Mouse (Mus musculus): ENCODE results near the gene Gpx5. TPM values are rescaled to one million over a fixed set of nuclear protein-coding genes. Genes with fewer than 3 reads are reported as not detected.

Gene Gpx5
- polyA plus RNA-seq (2014; fragmentation: Nextera tagmentation; extraction: Ambion mirVana), result not detected in 2 replicates

- 84% methylated on average over 6 of the region's 6 CpGs for WGBS
- ATAC-seq (ENCODE audit: insufficient number of reproducible peaks, insufficient read depth, low FRiP score, low read depth), result no peak
- Histone ChIP-seq H3K9ac (ENCODE audit: low read length) (no peak within 1 kb of the TSS), H3K27ac (replicated peaks in 1 of 2; ENCODE audit: control insufficient read depth in 1 of 2, insufficient read depth in 1 of 2, low read depth in 2 of 2, low read length in 2 of 2) (no peak within 1 kb of the TSS), H3K4me2 (ENCODE audit: low read length) (no peak within 1 kb of the TSS), H3K27me3 (ENCODE audit: control insufficient read depth, insufficient read depth, low read length) (no peaks in the 10 kb centered on the region; the same call in 1 of the 2 replicates), H3K9me3 (ENCODE audit: control insufficient read depth, low read length) (no peaks in the 10 kb centered on the region), H3K36me3 (ENCODE audit: control insufficient read depth, insufficient read depth, low read length) (no peaks in the 10 kb centered on the region), H3K4me3 (ENCODE audit: control insufficient read depth in 1 of 2, insufficient read depth in 1 of 2, low read depth in 1 of 2, low read length in 2 of 2) (no peak within 1 kb of the TSS), H3K4me1 (ENCODE audit: control insufficient read depth in 2 of 2, insufficient read depth in 2 of 2, low read length in 2 of 2) (peaks cover 0 to 1% of the 10 kb centered on the region in 2 experiments; a peak in 1 of 4 replicates)
These were observed at the start of gene Gpx5 for GRCm38 (mm10) chr13:21292631-21293030. Gpx5 (minus strand) TSS chr13:21292731.

GRCm38 (mm10) chr13:21327424-21327823 lies 34.9 kb upstream of the Gpx5 start:
- no peak for ATAC-seq (ENCODE audit: insufficient number of reproducible peaks, insufficient read depth, low FRiP score, low read depth)
- H3K4me3 ChIP-seq (ENCODE audit: control insufficient read depth in 1 of 2, insufficient read depth in 1 of 2, low read depth in 1 of 2, low read length in 2 of 2), result peak overlapping the region; percentile 47 to 83
- no peaks in the 10 kb centered on the region for H3K9me3 ChIP-seq (ENCODE audit: control insufficient read depth, low read length)
- no peak overlapping the region for H3K27ac ChIP-seq (replicated peaks in 1 of 2; ENCODE audit: control insufficient read depth in 1 of 2, insufficient read depth in 1 of 2, low read depth in 2 of 2, low read length in 2 of 2)
- 0% methylated on average over 9 of the region's 9 CpGs for WGBS
- H3K4me1 ChIP-seq (ENCODE audit: control insufficient read depth in 2 of 2, insufficient read depth in 2 of 2, low read length in 2 of 2), result peaks cover 0 to 2% of the 10 kb centered on the region in 2 experiments; a peak in 3 of 4 replicates
- no peaks in the 10 kb centered on the region for H3K36me3 ChIP-seq (ENCODE audit: control insufficient read depth, insufficient read depth, low read length)
- no peaks in the 10 kb centered on the region for H3K27me3 ChIP-seq (ENCODE audit: control insufficient read depth, insufficient read depth, low read length)
- peak overlapping the region; percentile 56 for H3K9ac ChIP-seq (ENCODE audit: low read length)
- peak overlapping the region; percentile 75 for H3K4me2 ChIP-seq (ENCODE audit: low read length)

- WGBS, result under 1% methylated on average over 24 of the region's 24 CpGs
- peak overlapping the region; percentile 75 for H3K4me2 ChIP-seq (ENCODE audit: low read length)
- H3K4me1 ChIP-seq (ENCODE audit: control insufficient read depth in 2 of 2, insufficient read depth in 2 of 2, low read length in 2 of 2), result peaks cover 0 to 2% of the 10 kb centered on the region in 2 experiments; a peak in 3 of 4 replicates
- H3K9ac ChIP-seq (ENCODE audit: low read length), result peak overlapping the region; percentile 56
- 0 out of 2 replicates have a peak, but pooled peaks have one; percentile 31 for ATAC-seq (ENCODE audit: insufficient number of reproducible peaks, insufficient read depth, low FRiP score, low read depth)
- no peaks in the 10 kb centered on the region for H3K36me3 ChIP-seq (ENCODE audit: control insufficient read depth, insufficient read depth, low read length)
- no peaks in the 10 kb centered on the region for H3K27me3 ChIP-seq (ENCODE audit: control insufficient read depth, insufficient read depth, low read length)
- no peaks in the 10 kb centered on the region for H3K9me3 ChIP-seq (ENCODE audit: control insufficient read depth, low read length)
- peak overlapping the region in 1 of 2 experiments; percentile 61; a peak in 1 of 4 replicates for H3K27ac ChIP-seq (replicated peaks in 1 of 2; ENCODE audit: control insufficient read depth in 1 of 2, insufficient read depth in 1 of 2, low read depth in 2 of 2, low read length in 2 of 2)
- peak overlapping the region; percentile 47 to 83 for H3K4me3 ChIP-seq (ENCODE audit: control insufficient read depth in 1 of 2, insufficient read depth in 1 of 2, low read depth in 1 of 2, low read length in 2 of 2)
These were observed 34.2 kb upstream of the Gpx5 start for GRCm38 (mm10) chr13:21326657-21327211.

GRCm38 (mm10) chr13:21326191-21326590 lies 33.7 kb upstream of the Gpx5 start:
- Histone ChIP-seq H3K4me2 (ENCODE audit: low read length) (peak overlapping the region; percentile 75), H3K27ac (replicated peaks in 1 of 2; ENCODE audit: control insufficient read depth in 1 of 2, insufficient read depth in 1 of 2, low read depth in 2 of 2, low read length in 2 of 2) (no peak overlapping the region), H3K27me3 (ENCODE audit: control insufficient read depth, insufficient read depth, low read length) (no peaks in the 10 kb centered on the region; the same call in 1 of the 2 replicates), H3K4me3 (ENCODE audit: control insufficient read depth in 1 of 2, insufficient read depth in 1 of 2, low read depth in 1 of 2, low read length in 2 of 2) (peak overlapping the region in 1 of 2 experiments; percentile 47; a peak in 2 of 4 replicates), H3K9ac (ENCODE audit: low read length) (no peak overlapping the region), H3K36me3 (ENCODE audit: control insufficient read depth, insufficient read depth, low read length) (no peaks in the 10 kb centered on the region), H3K4me1 (ENCODE audit: control insufficient read depth in 2 of 2, insufficient read depth in 2 of 2, low read length in 2 of 2) (peaks cover 0 to 2% of the 10 kb centered on the region in 2 experiments; a peak in 3 of 4 replicates), H3K9me3 (ENCODE audit: control insufficient read depth, low read length) (no peaks in the 10 kb centered on the region)
- WGBS, result 5% methylated on average over 4 of the region's 4 CpGs
- no peak for ATAC-seq (ENCODE audit: insufficient number of reproducible peaks, insufficient read depth, low FRiP score, low read depth)

- Histone ChIP-seq H3K9me3 (ENCODE audit: control insufficient read depth, low read length) (no peaks in the 10 kb centered on the region), H3K9ac (ENCODE audit: low read length) (0 out of 2 replicates have a peak overlapping the region, but pooled peaks have one; percentile 5), H3K27me3 (ENCODE audit: control insufficient read depth, insufficient read depth, low read length) (no peaks in the 10 kb centered on the region; the same call in 1 of the 2 replicates), H3K36me3 (ENCODE audit: control insufficient read depth, insufficient read depth, low read length) (no peaks in the 10 kb centered on the region), H3K4me2 (ENCODE audit: low read length) (peak overlapping the region; percentile 66), H3K4me1 (ENCODE audit: control insufficient read depth in 2 of 2, insufficient read depth in 2 of 2, low read length in 2 of 2) (peaks cover 0 to 2% of the 10 kb centered on the region in 2 experiments; a peak in 3 of 4 replicates), H3K4me3 (ENCODE audit: control insufficient read depth in 1 of 2, insufficient read depth in 1 of 2, low read depth in 1 of 2, low read length in 2 of 2) (no peak overlapping the region), H3K27ac (replicated peaks in 1 of 2; ENCODE audit: control insufficient read depth in 1 of 2, insufficient read depth in 1 of 2, low read depth in 2 of 2, low read length in 2 of 2) (no peak overlapping the region)
- 64% methylated on average over 6 of the region's 6 CpGs for WGBS
- no peak for ATAC-seq (ENCODE audit: insufficient number of reproducible peaks, insufficient read depth, low FRiP score, low read depth)
These were observed 30.9 kb upstream of the Gpx5 start for GRCm38 (mm10) chr13:21323405-21323804.

- 19% methylated on average over 18 of the region's 18 CpGs for WGBS
- H3K4me2 ChIP-seq (ENCODE audit: low read length), result peak overlapping the region; percentile 66
- H3K4me3 ChIP-seq (ENCODE audit: control insufficient read depth in 1 of 2, insufficient read depth in 1 of 2, low read depth in 1 of 2, low read length in 2 of 2), result peak overlapping the region; percentile 15 to 40
- H3K9ac ChIP-seq (ENCODE audit: low read length), result peak overlapping the region; percentile 60
- no peaks in the 10 kb centered on the region for H3K9me3 ChIP-seq (ENCODE audit: control insufficient read depth, low read length)
- H3K27me3 ChIP-seq (ENCODE audit: control insufficient read depth, insufficient read depth, low read length), result no peaks in the 10 kb centered on the region; the same call in 1 of the 2 replicates
- no peak overlapping the region for H3K27ac ChIP-seq (replicated peaks in 1 of 2; ENCODE audit: control insufficient read depth in 1 of 2, insufficient read depth in 1 of 2, low read depth in 2 of 2, low read length in 2 of 2)
- ATAC-seq (ENCODE audit: insufficient number of reproducible peaks, insufficient read depth, low FRiP score, low read depth), result no peak
- H3K36me3 ChIP-seq (ENCODE audit: control insufficient read depth, insufficient read depth, low read length), result no peaks in the 10 kb centered on the region
- H3K4me1 ChIP-seq (ENCODE audit: control insufficient read depth in 2 of 2, insufficient read depth in 2 of 2, low read length in 2 of 2), result peaks cover 0 to 2% of the 10 kb centered on the region in 2 experiments; a peak in 3 of 4 replicates
These were observed 30.2 kb upstream of the Gpx5 start for GRCm38 (mm10) chr13:21322509-21323375.

- Histone ChIP-seq H3K4me3 (ENCODE audit: control insufficient read depth in 1 of 2, insufficient read depth in 1 of 2, low read depth in 1 of 2, low read length in 2 of 2) (peak overlapping the region; percentile 40 to 51), H3K4me1 (ENCODE audit: control insufficient read depth in 2 of 2, insufficient read depth in 2 of 2, low read length in 2 of 2) (no peaks in the 10 kb centered on the region; a peak in 2 of 4 replicates), H3K27me3 (ENCODE audit: control insufficient read depth, insufficient read depth, low read length) (no peaks in the 10 kb centered on the region; the same call in 1 of the 2 replicates), H3K9me3 (ENCODE audit: control insufficient read depth, low read length) (no peaks in the 10 kb centered on the region), H3K9ac (ENCODE audit: low read length) (peak overlapping the region; percentile 60), H3K4me2 (ENCODE audit: low read length) (peak overlapping the region; percentile 66), H3K27ac (replicated peaks in 1 of 2; ENCODE audit: control insufficient read depth in 1 of 2, insufficient read depth in 1 of 2, low read depth in 2 of 2, low read length in 2 of 2) (no peak overlapping the region), H3K36me3 (ENCODE audit: control insufficient read depth, insufficient read depth, low read length) (no peaks in the 10 kb centered on the region)
- ATAC-seq (ENCODE audit: insufficient number of reproducible peaks, insufficient read depth, low FRiP score, low read depth), result no peak
- 5% methylated on average over 18 of the region's 18 CpGs for WGBS
These were observed 29.5 kb upstream of the Gpx5 start for GRCm38 (mm10) chr13:21321890-21322494.
